Mouse (Mus musculus) spleen, postnatal 10 days (tissue): ENCODE measurements around the gene Ddah1.

Experiments used
- DNase-seq, 2 experiments: peaks; one replicate each; pipeline ENCODE4 v3.0.0; 2021 to 2022; ENCODE audit warnings: low spot score in 2 of 2

Ddah1 gene

DNA sequence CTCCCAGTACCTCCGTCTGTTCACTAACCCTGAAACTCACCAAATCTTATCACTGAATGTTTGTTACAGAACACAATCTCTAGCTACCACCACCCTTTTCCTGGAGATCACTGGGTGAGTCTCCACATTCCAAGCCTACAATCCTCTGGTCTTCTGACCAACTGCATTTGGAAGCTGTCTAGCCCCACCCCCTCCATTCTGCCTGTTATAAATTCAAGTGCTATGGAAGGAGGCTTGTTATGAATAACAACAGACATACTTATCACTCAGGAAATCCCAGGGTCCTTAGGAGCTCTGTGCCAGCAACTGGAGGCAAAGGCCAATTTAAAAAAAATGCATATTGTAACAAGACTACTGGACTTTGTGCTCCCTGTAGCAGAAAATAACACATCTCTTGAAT is 58.3 kb downstream of the Ddah1 start:
- DNase-seq: no peak

DNA sequence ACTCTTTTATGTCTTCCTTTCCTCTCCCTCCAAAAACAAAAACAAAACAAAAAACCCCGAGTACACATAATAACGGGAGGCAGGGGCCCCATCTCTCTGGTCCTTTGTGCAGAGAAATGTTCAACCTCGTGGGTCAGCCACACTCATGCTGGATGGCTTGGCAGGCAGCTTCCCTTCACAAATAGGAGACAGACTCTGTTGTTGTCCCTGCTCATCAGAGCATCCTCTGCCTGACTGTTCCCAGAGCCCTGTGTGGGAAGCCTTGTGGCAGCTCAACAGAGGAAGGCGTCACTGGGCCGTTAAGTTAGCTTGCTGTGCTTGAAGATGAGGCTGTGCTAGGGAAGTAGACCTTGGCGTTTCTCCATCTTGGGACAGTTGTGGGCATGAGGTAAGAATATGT is 58.8 kb downstream of the Ddah1 start:
- no peak for DNase-seq

DNA sequence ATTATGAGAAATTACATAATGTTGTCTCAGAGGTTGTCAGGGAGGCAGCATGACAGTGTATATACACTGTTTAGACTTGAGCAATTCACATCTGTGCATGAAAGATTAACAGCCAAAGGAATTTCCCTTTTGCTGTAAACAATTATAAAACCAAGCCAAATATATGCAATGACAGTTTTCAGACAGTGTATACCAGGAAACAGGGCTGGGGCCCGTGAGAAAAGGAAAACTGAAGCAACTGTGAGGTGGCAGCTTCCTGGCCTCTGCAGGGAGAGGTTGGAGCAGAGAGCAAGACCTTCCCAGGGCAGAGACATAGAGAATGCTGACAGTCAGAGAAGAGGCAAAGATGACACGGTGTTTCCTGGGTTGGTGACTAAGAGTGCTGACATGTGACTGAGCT is 62.0 kb downstream of the Ddah1 start:
- no peak for DNase-seq

DNA sequence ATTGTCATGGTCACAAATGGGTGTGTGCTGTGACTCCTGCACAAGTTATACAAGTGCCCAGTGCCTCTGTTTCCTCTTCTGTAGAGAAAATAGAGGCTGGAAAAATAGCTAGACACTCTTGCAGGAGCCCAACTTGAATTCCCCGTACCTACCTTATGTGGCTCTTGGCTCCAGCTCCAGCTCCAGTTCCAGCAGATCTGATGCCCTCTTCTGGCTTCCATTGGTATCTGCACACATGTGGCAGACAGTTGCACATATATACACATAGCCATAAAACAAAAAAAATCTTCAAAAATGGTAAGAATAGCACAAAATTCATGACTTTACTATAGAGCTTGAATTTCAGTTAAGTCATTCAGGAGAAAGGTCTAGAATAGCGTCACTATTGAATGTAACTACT is 62.5 kb downstream of the Ddah1 start:
- no peak for DNase-seq

DNA sequence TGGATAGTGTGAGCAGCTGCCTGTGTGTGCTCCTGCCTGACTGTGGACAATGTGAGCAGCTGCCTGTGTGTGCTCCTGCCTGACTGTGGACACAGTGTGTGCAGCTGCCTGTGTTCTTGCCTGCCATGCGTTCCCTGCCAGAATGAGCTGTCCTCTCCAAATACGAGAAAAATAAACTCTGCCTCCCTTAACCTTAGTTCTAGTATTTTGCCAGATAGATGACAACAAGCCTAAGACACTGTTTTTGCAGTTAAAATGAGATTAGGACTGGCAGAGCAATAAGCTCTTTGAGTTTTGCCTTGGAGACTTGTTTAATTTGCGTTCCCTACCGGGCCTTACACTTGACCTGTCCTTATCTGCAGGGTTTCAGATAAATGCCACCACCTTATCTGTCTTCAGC is 63.7 kb downstream of the Ddah1 start:
- no peak for DNase-seq

DNA sequence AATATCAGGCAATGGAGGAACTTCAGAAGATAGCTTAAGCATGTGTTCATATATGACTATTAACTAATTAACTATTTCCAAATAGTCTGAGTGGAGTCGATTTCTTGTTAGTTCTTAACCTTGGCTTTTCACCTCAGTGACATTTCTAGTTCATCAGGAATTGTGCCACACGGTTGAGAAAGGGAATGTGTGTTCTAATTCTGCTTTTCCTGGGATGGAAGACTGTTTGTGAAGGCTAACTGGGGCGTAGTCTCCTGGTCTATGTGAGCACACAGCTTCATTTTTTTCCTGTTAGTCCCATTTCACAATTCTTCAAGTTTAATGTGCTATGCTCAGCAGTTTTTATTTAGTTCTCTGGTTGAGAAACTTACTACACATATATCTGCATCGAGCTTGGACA is 65.2 kb downstream of the Ddah1 start:
- no peak for DNase-seq

DNA sequence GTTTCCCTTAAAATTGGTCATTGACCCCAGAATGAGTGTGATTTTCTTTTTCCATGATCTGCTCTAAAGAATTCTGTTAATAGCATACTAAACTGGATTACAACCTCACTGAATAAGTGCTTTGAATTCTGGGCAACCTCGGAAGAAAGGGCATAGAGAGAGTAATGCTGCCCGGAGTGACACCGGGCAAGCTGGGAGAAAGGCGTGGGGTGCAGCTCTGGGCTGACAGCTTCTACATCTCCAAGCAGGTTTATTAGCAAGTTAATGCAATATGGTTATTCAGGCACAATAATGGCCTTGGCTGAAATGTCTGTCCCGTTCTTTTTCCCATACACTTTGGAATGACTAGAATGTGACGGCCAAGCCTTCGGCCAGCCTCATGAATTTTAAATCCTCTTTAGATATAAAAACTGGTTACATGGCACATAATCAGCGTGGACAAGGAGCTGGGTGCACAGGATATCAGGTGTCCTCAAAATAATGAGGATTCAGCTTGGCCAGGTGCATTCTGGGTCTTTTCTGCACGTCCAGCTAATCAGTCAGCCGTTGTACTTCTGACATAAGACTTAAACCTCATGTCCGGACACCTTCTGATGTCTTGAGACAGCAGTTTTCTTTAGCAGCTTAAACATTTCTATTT is 67.1 kb downstream of the Ddah1 start:
- DNase-seq: no peak

DNA sequence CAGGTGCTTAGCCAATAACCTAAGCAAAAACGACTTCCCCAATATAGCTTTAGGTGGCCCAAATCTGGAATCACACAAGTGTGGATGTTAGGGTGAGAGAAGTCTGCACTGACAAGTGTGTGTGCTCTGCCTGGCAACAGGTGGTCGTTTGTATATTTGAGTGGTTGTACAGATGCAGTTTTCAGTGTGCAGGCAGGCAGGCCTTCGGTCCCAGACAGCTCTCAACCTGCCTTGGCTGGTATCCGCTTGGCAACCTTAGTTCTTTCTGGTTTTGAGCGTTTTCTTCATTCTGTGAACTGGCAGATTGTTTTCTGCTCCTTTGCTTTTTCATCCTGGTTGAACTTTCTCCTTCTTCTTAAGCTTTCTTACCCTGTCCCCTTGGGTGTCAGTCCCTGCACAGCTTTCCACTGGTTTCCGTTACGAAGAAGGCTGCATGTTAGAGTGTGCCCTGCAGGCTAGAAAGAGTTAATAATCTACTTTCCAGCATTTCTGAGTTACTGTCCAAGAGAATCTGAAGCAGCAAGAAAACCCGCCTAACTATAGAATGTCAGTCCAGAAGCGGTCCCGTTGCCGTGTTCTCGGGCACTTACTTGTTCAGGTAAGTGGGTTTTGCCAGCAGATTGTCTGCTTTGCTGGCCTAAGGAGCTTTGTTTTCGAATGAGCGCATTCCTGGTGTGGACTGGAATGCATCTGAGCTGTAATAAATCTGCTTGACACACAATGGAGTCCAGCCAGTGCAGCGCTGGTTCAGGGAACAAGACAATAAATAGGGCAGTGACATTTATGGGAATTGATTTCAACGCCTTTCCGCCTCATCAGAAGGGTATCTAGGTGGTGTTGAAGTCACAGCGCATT is 68.9 kb downstream of the Ddah1 start:
- DNase-seq: no peak

DNA sequence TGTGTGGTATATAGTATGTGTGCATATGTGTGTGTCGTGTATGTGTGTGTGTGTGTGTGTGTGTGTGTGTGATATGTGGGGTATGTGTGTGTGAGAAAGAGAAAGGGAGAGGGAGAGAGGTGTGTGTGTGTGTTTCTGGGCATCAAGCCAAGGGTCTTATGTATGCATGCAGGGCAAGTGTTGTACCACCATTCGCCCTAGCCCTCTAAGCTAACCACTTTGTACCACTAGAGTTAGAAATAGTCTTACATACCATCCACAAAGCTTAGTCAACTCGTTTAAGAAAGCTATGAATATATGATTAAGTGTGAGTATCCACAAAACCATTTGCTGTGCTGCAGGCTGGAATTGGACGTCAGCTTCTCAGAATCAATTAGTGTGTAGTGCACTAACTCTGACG is 70.4 kb downstream of the Ddah1 start:
- DNase-seq: no peak

DNA sequence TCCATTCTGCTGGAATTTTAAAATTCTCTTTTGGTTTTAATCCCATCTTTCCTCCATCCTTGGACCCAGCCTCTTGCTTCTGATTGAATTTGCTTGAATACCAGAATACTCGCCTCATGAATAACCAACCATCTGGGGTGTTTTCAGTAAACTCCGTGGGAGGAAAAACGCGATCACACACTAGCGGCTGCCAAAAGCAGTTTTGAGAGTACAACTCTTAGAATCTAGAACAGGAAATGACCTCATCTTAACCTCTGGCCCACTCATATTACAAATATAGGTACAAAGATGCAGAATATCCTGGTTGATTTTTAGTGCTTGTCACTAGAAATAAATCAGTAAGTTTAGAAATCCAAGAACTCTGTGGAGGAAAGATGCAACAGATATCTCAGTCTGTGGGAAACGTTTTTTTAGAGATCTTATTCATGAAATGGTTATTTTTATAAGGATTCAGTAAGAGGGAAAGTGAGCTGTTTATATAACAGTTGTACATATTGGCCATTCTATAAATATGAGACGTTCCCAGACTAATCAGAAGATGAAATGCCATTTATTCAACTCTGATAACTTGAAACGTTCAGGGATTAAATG is 75.6 kb downstream of the Ddah1 start:
- DNase-seq: no peak

DNA sequence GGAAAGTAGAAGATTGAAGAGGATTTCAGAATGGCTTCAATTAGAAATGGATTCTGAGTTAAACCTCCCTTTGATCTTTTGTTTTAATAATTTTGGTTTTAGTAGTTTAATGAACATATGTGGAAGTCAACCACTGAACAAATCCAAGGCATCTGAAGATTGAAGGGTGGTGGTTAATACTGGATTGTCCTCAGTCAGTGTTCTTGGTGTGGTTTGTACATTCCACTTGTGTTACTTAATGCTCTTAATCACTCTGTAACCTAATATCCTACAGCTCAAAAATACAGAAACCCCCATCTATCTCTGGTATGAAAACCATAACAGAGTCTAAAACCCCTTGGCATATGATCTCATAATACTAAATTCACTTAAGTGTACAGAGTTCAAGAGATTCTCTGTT is 79.8 kb downstream of the Ddah1 start:
- DNase-seq: no peak

DNA sequence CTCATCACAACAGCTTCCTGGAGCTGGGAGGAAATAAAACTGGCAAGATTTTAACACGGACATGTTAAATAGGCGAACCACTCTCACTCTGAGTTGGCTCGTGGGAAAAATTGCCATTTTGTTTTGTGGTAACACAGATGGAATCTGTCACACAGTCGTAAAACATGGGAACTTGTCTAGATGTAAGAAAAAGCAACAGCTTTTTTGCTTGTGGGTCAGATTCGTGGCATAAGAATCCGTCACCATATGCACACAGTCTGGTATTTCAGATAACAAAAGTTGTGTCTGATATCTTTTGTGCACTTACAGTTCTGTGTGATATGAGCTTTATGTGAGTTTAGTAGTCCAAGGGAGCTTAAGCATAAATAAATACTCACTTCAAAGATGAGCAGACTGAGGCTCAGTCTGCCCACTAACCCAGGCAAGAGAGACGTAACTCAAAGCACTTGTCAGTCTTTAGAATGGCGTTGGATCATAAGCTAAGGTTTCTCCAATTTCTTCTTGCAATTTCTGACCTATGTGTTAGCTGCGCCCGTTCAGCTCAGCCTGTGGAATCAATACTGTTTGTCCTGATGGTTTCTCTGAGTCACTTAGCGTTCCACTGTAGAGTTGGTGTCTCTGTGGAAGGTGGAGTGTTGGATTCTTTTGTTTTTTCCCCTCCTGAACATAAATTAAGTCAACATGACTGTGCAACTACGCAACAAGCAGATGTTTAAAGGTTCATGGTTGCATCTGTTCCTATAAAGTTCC is 83.7 kb downstream of the Ddah1 start:
- no peak for DNase-seq

DNA sequence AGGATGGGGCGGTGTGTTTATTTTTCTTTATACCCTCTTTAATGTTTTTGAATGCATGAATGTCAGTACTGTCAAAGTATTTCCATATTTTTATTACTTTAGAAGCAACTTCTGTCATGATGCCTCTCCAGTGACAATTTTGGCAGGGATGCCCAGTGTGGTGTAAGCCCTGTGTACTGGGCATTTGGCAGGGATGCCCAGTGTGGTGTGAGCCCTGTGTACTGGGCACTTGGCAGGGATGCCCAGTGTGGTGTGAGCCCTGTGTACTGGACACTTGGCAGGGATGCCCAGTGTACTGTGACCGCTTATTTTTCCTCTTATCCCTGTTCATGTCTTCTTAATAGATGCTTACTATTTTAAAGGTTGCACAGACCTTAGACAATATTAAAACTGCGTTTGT is 85.4 kb downstream of the Ddah1 start:
- no peak for DNase-seq

DNA sequence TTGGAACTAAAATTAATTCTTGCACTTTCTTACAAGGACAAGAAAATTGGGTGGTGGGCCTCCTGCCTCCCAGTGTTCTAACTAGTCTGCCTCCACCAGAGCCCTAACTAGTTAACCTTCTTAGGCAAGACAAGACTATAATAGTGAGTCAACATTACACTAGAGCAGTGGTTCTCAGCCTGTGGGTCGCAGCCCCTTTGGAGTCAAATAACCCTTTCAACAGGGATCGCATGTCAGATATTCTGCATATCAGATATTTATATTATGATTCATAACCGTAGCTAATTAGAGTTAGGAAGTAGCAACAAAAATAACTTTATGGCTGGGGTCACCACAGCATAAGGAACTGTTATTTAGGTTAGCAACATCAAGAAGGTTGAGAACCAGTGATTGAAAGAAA is 86.4 kb downstream of the Ddah1 start:
- DNase-seq: no peak

DNA sequence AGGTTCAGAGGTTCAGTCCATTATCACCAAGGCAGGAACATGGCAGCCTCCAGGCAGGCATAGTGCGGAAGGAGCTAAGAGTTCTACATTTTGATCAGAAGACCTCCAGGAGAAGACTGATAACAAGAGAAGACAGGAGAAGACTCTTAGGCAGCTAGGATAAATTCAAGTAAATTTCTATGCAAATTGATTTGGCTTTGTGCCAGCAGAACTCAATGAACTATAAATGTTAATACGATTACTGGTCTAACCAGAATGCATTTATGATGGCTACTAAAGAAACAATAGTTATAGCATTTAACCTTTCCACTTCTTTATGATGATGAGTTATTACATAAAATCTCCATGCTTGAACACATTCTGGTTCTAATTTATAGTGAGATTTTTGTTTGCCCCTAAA is 87.8 kb downstream of the Ddah1 start:
- no peak for DNase-seq

DNA sequence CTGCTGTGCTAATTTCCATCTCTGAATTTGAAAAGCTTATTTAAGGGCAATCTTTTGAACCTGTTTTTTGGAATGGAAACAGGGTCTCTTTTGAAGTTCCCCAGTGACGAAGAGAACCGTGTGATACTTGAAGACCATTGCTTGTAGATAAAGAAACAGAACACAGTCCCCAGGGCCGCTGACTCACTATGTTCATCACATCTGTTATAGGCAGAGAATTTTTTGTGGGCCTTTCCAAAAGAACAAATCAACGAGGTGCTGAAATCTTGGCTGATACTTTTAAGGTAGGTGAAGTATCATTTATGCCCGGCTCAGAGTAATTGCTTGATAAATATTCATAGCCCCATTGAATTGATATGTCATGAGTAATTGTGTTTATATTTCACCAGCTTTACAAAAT is 93.6 kb downstream of the Ddah1 start:
- no peak for DNase-seq

DNA sequence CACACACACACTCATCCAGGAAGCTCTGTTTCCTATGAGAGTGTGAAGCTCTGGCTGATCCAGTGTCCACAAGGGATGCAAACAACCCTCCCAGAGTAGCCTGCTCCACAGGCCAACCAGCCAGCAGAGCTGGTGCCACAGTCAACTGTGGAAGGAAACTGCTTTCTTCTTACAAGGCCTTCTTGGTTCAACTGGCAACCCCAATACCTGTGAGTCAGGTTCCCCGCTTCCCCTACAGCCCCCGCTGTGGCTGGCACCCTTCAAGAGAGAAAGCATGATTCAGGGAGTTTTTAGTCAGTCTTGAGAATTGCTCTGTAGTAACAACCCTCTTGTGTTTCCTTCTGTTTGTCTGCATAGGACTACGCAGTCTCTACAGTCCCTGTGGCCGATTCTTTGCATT is 94.3 kb downstream of the Ddah1 start:
- DNase-seq: no peak

DNA sequence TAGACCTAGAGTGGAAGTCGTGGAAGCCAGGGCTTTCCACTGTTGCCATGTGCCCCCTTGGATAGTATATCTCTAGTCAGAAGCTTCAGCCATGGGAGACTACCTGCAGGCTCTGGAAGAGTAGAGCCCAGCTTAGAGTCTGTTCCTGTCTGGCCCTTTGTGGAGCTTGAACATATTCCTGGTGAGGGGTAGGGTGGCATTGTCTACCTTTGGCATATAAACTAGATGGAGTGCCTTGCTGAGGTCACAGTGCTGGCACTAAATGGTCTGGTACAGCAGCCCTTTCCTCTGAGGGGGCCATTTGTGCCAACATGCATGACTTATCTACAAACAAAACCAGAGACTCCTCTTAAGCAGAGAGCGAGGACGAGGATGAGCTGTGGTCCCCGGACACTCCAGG is 95.2 kb downstream of the Ddah1 start:
- no peak for DNase-seq

DNA sequence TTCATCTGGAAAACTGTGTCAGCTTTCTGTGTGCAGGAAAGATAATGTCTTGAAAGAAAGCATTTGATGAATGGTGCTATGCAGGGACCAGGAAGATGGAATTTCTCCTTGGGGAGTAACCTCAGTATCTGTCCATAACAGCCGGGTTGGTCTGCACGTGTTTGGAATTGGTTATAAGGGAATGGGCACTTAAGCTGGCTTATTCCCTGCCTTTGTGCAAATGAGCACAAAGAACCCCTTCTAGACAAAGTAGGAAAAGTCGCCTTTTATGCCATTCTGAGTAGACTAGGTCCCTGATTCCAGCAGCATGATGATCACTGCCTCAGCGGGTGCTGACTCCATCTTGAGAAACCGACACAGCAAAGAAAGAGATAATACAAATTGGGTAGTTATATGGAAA is 96.0 kb downstream of the Ddah1 start:
- DNase-seq: no peak

DNA sequence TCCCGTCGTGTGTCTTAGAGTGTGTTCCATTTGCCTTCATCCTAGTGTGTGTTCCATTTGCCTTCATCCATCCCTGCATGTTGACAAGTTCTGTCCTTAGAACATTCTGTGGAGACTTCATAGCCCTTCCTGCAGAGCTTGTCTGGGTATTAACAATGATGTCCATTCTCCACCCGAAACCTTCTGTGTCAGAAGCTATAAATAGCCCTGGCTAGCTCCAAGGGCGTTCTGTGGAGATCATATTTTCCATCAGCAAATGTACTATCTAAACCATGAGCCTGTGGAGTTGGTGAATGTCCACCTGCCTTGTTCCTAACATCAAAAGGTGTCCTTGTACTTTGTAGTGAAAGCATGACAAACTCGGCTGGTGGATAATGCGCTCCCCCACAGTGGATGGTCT is 96.8 kb downstream of the Ddah1 start:
- no peak for DNase-seq

DNA sequence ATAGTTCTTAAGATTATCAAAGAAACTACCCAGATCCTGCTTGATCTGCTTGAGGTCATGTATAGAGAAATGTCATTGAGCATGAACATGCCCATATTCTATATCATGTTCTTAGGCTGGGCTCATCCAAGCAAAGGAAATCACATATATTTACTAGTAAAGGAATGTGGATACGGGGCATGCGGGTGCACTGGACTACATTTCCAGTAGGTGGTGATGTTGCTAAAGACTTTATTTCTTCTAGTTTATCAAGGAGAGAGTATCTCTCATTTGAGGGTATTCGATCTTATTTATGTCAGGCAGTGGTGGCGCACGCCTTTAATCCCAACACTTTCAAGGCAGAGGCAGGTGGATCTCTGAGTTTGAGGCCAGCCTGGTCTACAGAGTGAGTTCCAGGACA is 99.9 kb downstream of the Ddah1 start:
- DNase-seq: no peak

DNA sequence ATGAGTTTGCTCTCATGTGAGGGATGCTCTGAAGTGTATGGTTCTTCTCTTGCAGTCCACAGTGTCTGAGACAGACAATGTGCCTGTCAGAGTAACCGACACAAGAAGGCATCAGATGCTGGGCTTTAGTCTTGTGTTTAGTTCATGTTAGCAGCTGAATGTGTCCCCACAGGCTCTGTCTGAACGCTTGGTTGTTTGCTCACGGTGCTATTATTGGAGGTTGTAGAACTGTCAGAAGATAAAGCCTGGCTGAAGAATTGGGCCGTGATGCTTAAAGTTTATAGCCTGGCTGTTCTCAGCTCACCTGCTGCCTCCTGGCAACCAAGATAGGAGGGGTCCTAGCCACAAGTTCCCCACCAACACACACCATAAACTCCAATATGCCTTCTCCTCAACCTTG is 104.0 kb downstream of the Ddah1 start:
- DNase-seq: no peak
